Mouse (Mus musculus) intestine, embryonic 16.5 days (tissue): ENCODE measurements around the gene Cdc42. TPM values are rescaled to one million over a fixed set of nuclear protein-coding genes. Genes with fewer than 3 reads are reported as not detected.

Source experiments
- ATAC-seq: fragments of 200-750 bp; cut with Nextera tagmentation; 2 replicates; pipeline ENCODE4 v1.8.0; 2017; ENCODE audit warnings: moderate TSS enrichment, moderate library complexity
- H3K27ac ChIP-seq: fragments of 300-500 bp; sonication (generic); 2 replicates; pipeline ENCODE4 v1.5.1; 2014; ENCODE audit warnings: mild to moderate bottlenecking, low read length
- H3K27me3 ChIP-seq: fragments of 300-500 bp; sonication (generic); replicated peaks from 2 replicates; pipeline ENCODE4 v1.6.1; 2014; ENCODE audit warnings: low read length, control low read depth, mixed read lengths; ENCODE audit not compliant: control insufficient read depth, insufficient read depth
- H3K36me3 ChIP-seq: fragments of 300-500 bp; sonication (generic); 2 replicates; pipeline ENCODE4 v1.6.1; 2014; ENCODE audit warnings: low read length, control low read depth; ENCODE audit not compliant: control insufficient read depth, insufficient read depth
- H3K4me1 ChIP-seq: fragments of 300-500 bp; sonication (generic); 2 replicates; pipeline ENCODE4 v1.6.1; 2014; ENCODE audit warnings: low read length, control low read depth, mixed read lengths; ENCODE audit not compliant: control insufficient read depth, insufficient read depth
- H3K4me2 ChIP-seq: fragments of 300-500 bp; sonication (generic); 2 replicates; pipeline ENCODE4 v1.6.1; 2014; ENCODE audit warnings: low read depth, low read length, control low read depth
- H3K4me3 ChIP-seq: fragments of 300-500 bp; sonication (generic); 2 replicates; pipeline ENCODE4 v1.5.1; 2014; ENCODE audit warnings: mild to moderate bottlenecking, low read length
- H3K9ac ChIP-seq: fragments of 300-500 bp; sonication (generic); 2 replicates; pipeline ENCODE4 v1.6.1; 2014; ENCODE audit warnings: low read depth, low read length
- H3K9me3 ChIP-seq: fragments of 300-500 bp; sonication (generic); 2 replicates; pipeline ENCODE4 v1.6.1; 2016; ENCODE audit warnings: low read length, control low read depth; ENCODE audit not compliant: control insufficient read depth
- WGBS: fragments of 180-500 bp; shearing (Covaris S2); extraction: QIAGEN DNeasy Blood & Tissue Kit; methylation state at CpG from one replicate; pipeline ENCODE4 v1.1.7; 2014; 5-methylcytosine and 5-hydroxymethylcytosine counted together
- polyA plus RNA-seq: library from polyadenylated mRNA; unstranded; fragments of >200 nt; fragmentation: Nextera tagmentation; extraction: Ambion mirVana; gene quantifications from 2 replicates; pipeline ENCODE4 v1.2.1, GENCODE M21; 2015

Gene Cdc42
- polyA plus RNA-seq, 1 experiment from 2014 or later = 691 TPM

GRCm38 (mm10) chr4:137294032-137294431 is 63.5 kb downstream of the Cdc42 start:
- no peaks in the 10 kb centered on the region for H3K36me3 ChIP-seq
- 67% methylated on average over 7 of the region's 7 CpGs for WGBS

DNA sequence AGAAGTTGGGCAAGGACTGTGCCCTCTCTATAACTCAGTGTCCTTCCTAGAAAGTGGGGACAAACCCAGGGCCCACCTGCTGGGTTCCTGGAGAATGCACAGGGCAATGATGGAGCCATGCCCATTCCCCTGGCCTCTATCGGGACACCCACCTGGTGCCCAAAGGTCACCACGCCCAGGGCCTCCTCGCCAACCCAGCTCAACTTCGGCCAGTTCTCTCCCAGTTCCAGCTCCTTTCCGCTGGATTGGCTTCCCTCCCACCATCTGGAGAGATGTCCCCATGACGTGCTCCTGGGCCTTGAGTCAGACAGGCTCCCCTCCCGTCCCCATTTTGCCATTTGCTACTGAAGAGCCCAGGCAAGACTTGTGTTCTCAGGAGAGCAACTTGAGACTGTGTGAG is 64.9 kb downstream of the Cdc42 start:
- Histone ChIP-seq H3K36me3 (no peaks in the 10 kb centered on the region), H3K4me2 (no peak overlapping the region), H3K9ac (no peak overlapping the region), H3K4me1 (no peaks in the 10 kb centered on the region), H3K9me3 (no peaks in the 10 kb centered on the region), H3K27me3 (no peaks in the 10 kb centered on the region), H3K4me3 (no peak overlapping the region), H3K27ac (no peak overlapping the region)
- no peak for ATAC-seq
- WGBS = 88% methylated on average over 7 of the region's 7 CpGs

More at GRCm38 (mm10) chr4:137294032-137294431, 63.5 kb downstream of the Cdc42 start:
- no peak overlapping the region for H3K9ac ChIP-seq
- H3K4me3 ChIP-seq = no peak overlapping the region
- no peak overlapping the region for H3K4me2 ChIP-seq
- H3K4me1 ChIP-seq = no peaks in the 10 kb centered on the region
- H3K27ac ChIP-seq = no peak overlapping the region
- H3K9me3 ChIP-seq = no peaks in the 10 kb centered on the region
- H3K27me3 ChIP-seq = no peaks in the 10 kb centered on the region
- ATAC-seq = no peak

- Histone ChIP-seq H3K4me3 (no peak overlapping the region), H3K36me3 (no peaks in the 10 kb centered on the region), H3K27me3 (no peaks in the 10 kb centered on the region), H3K9ac (no peak overlapping the region), H3K9me3 (no peaks in the 10 kb centered on the region), H3K4me2 (no peak overlapping the region), H3K4me1 (no peaks in the 10 kb centered on the region), H3K27ac (no peak overlapping the region)
- 78% methylated on average over 3 of the region's 3 CpGs for WGBS
- ATAC-seq = no peak
Observed at GRCm38 (mm10) chr4:137290250-137290649, 67.3 kb downstream of the Cdc42 start.

DNA sequence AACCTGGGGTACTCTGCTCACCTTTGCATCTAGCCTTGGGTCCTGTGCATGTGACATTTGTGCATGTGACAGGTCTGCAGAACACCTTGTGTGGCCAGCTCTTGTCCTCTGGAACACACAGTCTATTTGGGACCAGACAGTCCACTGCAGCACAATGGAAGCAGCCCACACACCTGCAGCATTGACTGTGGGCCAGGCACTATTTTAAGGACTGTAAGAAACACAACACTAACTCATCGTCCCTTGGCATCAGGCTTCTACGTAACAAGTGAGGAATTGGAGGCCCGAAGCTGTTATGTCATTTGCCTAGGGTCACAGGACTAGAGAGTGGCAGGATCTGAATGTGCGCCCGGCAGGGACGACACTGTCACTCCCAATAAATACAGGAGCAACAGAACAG is 67.8 kb downstream of the Cdc42 start:
- no peaks in the 10 kb centered on the region for H3K36me3 ChIP-seq
- no peak overlapping the region for H3K4me2 ChIP-seq
- no peaks in the 10 kb centered on the region for H3K4me1 ChIP-seq
- ATAC-seq = no peak
- no peak overlapping the region for H3K9ac ChIP-seq
- 83% methylated on average over 6 of the region's 6 CpGs for WGBS
- no peaks in the 10 kb centered on the region for H3K9me3 ChIP-seq
- no peak overlapping the region for H3K4me3 ChIP-seq
- 0 out of 2 replicates have a peak, but pooled peaks cover 3% of the 10 kb centered on the region for H3K27me3 ChIP-seq
- H3K27ac ChIP-seq = no peak overlapping the region

- no peak overlapping the region for H3K4me3 ChIP-seq
- no peak overlapping the region for H3K9ac ChIP-seq
- H3K27me3 ChIP-seq = 0 out of 2 replicates have a peak, but pooled peaks cover 7% of the 10 kb centered on the region
- H3K4me1 ChIP-seq = peaks cover 5% of the 10 kb centered on the region
- H3K36me3 ChIP-seq = no peaks in the 10 kb centered on the region
- no peaks in the 10 kb centered on the region for H3K9me3 ChIP-seq
- ATAC-seq = peak; percentile 41; the same call in 1 of the 2 replicates
- H3K27ac ChIP-seq = no peak overlapping the region
- 3% methylated on average over 4 of the region's 4 CpGs for WGBS
- no peak overlapping the region for H3K4me2 ChIP-seq
Observed at GRCm38 (mm10) chr4:137287818-137288217, 69.7 kb downstream of the Cdc42 start.

- Histone ChIP-seq H3K4me1 (peaks cover 11% of the 10 kb centered on the region), H3K4me3 (no peak overlapping the region), H3K27ac (no peak overlapping the region), H3K36me3 (no peaks in the 10 kb centered on the region), H3K9me3 (no peaks in the 10 kb centered on the region), H3K4me2 (no peak overlapping the region), H3K27me3 (0 out of 2 replicates have a peak, but pooled peaks cover 7% of the 10 kb centered on the region), H3K9ac (no peak overlapping the region)
- WGBS = 77% methylated on average over 13 of the region's 13 CpGs
- no peak for ATAC-seq
Observed at GRCm38 (mm10) chr4:137287206-137287605, 70.3 kb downstream of the Cdc42 start.

- Histone ChIP-seq H3K9me3 (no peaks in the 10 kb centered on the region), H3K27ac (no peak overlapping the region), H3K4me1 (peaks cover 14% of the 10 kb centered on the region), H3K4me2 (no peak overlapping the region), H3K36me3 (no peaks in the 10 kb centered on the region), H3K9ac (no peak overlapping the region), H3K27me3 (0 out of 2 replicates have a peak, but pooled peaks cover 11% of the 10 kb centered on the region), H3K4me3 (no peak overlapping the region)
- 47% methylated on average over 8 of the region's 8 CpGs for WGBS
- ATAC-seq = no peak
Observed at GRCm38 (mm10) chr4:137286662-137286953, 70.9 kb downstream of the Cdc42 start.

DNA sequence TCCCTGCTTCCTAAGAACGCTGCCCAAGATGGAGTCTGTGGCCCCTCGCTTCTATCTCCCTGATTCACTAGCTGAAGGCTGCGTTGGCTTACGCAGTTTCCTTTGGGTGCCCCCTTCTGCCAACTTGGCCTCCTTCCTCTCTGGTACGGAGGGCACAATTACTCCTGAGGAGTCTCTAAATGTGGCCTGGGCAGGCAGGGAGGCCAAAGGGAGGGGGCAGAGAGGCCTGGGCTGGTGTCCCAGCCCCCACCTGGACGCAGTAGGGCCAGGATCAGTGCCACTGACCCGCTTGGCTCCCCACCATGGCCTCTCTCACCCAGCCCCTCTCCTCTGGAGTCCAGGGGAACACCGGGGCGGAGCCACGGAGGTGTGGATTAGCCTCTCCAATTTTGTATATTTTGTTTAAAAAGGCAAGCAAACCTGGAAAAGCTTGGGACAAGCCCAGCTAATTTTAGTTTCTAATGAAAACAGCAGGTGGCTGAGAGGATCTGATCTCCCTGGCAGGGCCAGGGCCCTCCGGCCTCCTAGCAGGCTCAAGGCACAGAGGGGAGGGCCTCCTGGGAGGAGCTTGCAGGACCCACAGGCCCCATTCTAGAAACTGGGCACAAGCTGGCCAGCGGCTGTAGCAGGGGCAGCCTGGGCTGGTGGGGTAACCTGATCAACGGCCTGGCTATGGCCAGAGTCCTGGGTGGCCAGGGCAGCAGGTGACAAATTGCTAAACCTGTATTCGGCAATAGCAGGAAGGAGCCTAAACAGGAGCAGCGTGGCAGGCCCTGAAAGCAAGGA is 71.5 kb downstream of the Cdc42 start:
- Histone ChIP-seq H3K4me1 (peaks cover 14% of the 10 kb centered on the region), H3K9ac (no peak overlapping the region), H3K4me3 (no peak overlapping the region), H3K27me3 (0 out of 2 replicates have a peak, but pooled peaks cover 15% of the 10 kb centered on the region), H3K9me3 (no peaks in the 10 kb centered on the region), H3K27ac (no peak overlapping the region), H3K36me3 (no peaks in the 10 kb centered on the region), H3K4me2 (no peak overlapping the region)
- WGBS = 84% methylated on average over 15 of the region's 15 CpGs
- ATAC-seq = no peak

- Histone ChIP-seq H3K36me3 (no peaks in the 10 kb centered on the region), H3K4me1 (peaks cover 16% of the 10 kb centered on the region), H3K4me2 (no peak overlapping the region), H3K4me3 (no peak overlapping the region), H3K9me3 (no peaks in the 10 kb centered on the region), H3K27ac (no peak overlapping the region), H3K9ac (no peak overlapping the region), H3K27me3 (peaks cover 37% of the 10 kb centered on the region)
- no peak for ATAC-seq
- 16% methylated on average over 4 of the region's 4 CpGs for WGBS
Observed at GRCm38 (mm10) chr4:137283407-137283732, 74.2 kb downstream of the Cdc42 start.
